15 mouse cellular contexts compared by ENCODE assay signal in the genomic region with DNA sequence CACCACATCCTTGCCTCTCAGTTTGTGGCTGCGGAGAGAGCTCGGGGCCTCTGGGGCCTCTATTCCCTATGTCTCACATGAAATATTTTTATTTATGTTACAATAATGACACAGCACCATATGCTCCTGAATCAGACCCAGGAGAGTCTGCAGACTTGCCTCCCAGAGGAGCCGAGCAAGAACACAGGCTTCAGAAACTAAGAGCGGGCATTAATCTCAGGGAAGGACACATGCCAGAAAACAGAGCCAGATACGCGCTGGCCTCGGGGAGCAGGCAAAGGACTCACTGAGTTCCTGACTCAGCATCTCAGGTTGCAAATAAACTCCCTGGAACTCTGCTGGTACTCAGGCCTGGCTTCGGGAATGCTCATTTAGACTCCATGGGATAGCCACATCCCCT.
DNase-seq lines count a peak whose midpoint lies in the region; ATAC-seq and TF ChIP-seq lines count a peak whose summit lies in the region.
"Had no signal": no experiment of that assay in that cellular context is flagged by ENCODE, and none has a peak within 500 bp of the region (broad histone marks: within the 10 kb centered on the region; RNA-seq: fewer than 3 reads in every experiment).

No protein-coding gene starts in this region.

- intact Hi-C loops in gastrocnemius, adult 2 months (cut with DNase I), result no loop called here

- no peak for ATAC-seq in cerebellum, adult (ENCODE audit: insufficient number of reproducible peaks, low FRiP score, low TSS enrichment)

- no peak for TF ChIP-seq CTCF in gastrocnemius, adult 2 months (IDR thresholded peaks at IDR 0.05)

- peak; percentile 32 for DNase-seq in cerebellum, adult 9-10 months
- peak; percentile 70 for DNase-seq in NIH3T3 (ENCODE audit: low read depth)
- peak; percentile 39 for DNase-seq in adrenal gland, postnatal 25 days
- DNase-seq in gastrocnemius, adult 2 months, result peak; percentile 78
- DNase-seq in layer of hippocampus, adult 9-11 months, result no peak
- no peak for DNase-seq in T-cell, adult 2 months (ENCODE audit: low spot score)
- no peak for DNase-seq in liver
- DNase-seq: heart, postnatal 14 days; kidney, adult 9 months; lung, adult 2 months; right cerebral cortex, adult 18-20 months had no signal

- peak overlapping the region; percentile 78 for H3K27ac ChIP-seq in gastrocnemius, adult 2 months
- H3K27ac ChIP-seq: hindbrain, embryonic 15.5 days; neural tube, embryonic 13.5 days; stomach, postnatal 0 days had no signal

- H3K4me3 ChIP-seq in gastrocnemius, adult 2 months, result peak overlapping the region; percentile 4; the same call in 1 of the 2 replicates
- H3K4me3 ChIP-seq: hindbrain, embryonic 15.5 days; neural tube, embryonic 13.5 days had no signal

Comparison
In these comparisons a context has a peak if more than half of its experiments do, and no peak if none do; other contexts are left out.
1. DNase-seq: peak in cerebellum, adult 9-10 months (single experiment), NIH3T3 (single experiment), adrenal gland, postnatal 25 days (single experiment) and gastrocnemius, adult 2 months (single experiment); none in layer of hippocampus, adult 9-11 months (single experiment), T-cell, adult 2 months (single experiment) and liver (single experiment).